ENCODE assay signal across 8 mouse cellular contexts in the genomic region with DNA sequence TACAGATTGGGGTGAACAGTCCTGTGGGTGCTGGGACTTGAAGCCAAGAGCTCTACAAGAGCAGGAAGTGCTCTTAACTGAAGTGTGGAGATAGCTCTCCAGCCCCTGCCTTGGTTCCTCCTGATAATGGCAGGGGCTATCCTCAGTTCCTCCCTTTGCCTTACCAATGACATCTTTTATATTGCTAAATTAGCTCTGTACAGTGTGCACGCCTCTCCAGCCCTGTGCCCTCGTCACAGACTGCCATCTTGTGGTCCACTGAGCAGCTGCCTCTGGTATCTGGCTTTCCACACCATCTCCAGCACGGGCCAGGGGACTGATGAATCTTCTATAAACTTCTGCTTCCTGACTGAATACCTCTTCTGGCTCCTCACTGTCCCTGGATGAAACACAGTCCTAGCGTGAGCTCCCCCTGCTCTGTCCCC. TPM values are rescaled to one million over a fixed set of nuclear protein-coding genes. Genes with fewer than 3 reads are reported as not detected.
DNase-seq lines count a peak whose midpoint lies in the region; ATAC-seq lines count a peak whose summit lies in the region.

No protein-coding gene starts in this region.

- 26% methylated on average over 4 of the region's 4 CpGs for WGBS in hindbrain, embryonic 16.5 days

- DNase-seq in spleen, adult 12 weeks (ENCODE audit: low spot score): peak; percentile 7
- DNase-seq in spleen, postnatal 14 days (ENCODE audit: low spot score in 2 of 2): no peak
- DNase-seq in cerebellum, postnatal 4 days (ENCODE audit: low spot score in 2 of 2): peak; percentile 41 to 48
- DNase-seq in gastrocnemius, adult 18-20 months (ENCODE audit: low spot score): peak; percentile 45
- peak; percentile 56 to 69 for DNase-seq in left cerebral cortex, postnatal 10 days (ENCODE audit: extremely low spot score in 1 of 2, low spot score in 2 of 2)
- DNase-seq in lung, postnatal 4 days: peak; percentile 68 to 75
- peak; percentile 28 to 43 for DNase-seq in right cerebral cortex, postnatal 36 days (ENCODE audit: low spot score in 2 of 2)

- H3K4me3 ChIP-seq in hindbrain, embryonic 16.5 days (ENCODE audit: low read length): no peak overlapping the region

- no peak overlapping the region for H3K27ac ChIP-seq in hindbrain, embryonic 16.5 days (ENCODE audit: low read depth, low read length)

- H3K36me3 ChIP-seq in hindbrain, embryonic 16.5 days (ENCODE audit: control insufficient read depth, insufficient read depth, low read length): no peaks in the 10 kb centered on the region

- intact Hi-C loops in left cerebral cortex, postnatal 10 days (cut with DNase I): loop anchor here (5.0 to 10.0 kb wide), 2 partner anchors 152 to 429 kb away; no protein-coding TSS in a partner anchor

- H3K9ac ChIP-seq in hindbrain, embryonic 16.5 days (ENCODE audit: low read depth, low read length): no peak overlapping the region

- H3K9me3 ChIP-seq in hindbrain, embryonic 16.5 days (ENCODE audit: control insufficient read depth, low read length): no peaks in the 10 kb centered on the region

- no peak overlapping the region for H3K4me2 ChIP-seq in hindbrain, embryonic 16.5 days (ENCODE audit: low read length)

- no peaks in the 10 kb centered on the region for H3K27me3 ChIP-seq in hindbrain, embryonic 16.5 days (replicated peaks; ENCODE audit: control insufficient read depth, insufficient read depth, low read length)

- peak; percentile 87 for ATAC-seq in hindbrain, embryonic 16.5 days

- H3K4me1 ChIP-seq in hindbrain, embryonic 16.5 days (ENCODE audit: control insufficient read depth, insufficient read depth, low read depth, low read length): peaks cover 5% of the 10 kb centered on the region

RNA-seq across cellular contexts. Expression of a gene that starts 8.4 kb away (rescaled TPM):
- total RNA-seq in gastrocnemius, adult 18-20 months (2021): under 1 TPM; 0.53 to 0.97 TPM
- polyA plus RNA-seq in hindbrain, embryonic 16.5 days (2015; fragmentation: Nextera tagmentation; extraction: Ambion mirVana): 2.5 and 3.0 TPM in 2 replicates
- 1 to 10 TPM; 2.6 to 2.7 TPM for total RNA-seq in left cerebral cortex, postnatal 10 days (2021)

RNA-seq across cellular contexts. Expression of a gene that starts 35.6 kb away (rescaled TPM):
- under 1 TPM; 0.73 to 0.97 TPM for total RNA-seq in gastrocnemius, adult 18-20 months (2021)
- polyA plus RNA-seq in hindbrain, embryonic 16.5 days (2015; fragmentation: Nextera tagmentation; extraction: Ambion mirVana): 9.3 and 10.6 TPM in 2 replicates
- total RNA-seq in left cerebral cortex, postnatal 10 days (2021): 10 to 100 TPM in 1 of 2 experiments, 1 to 10 TPM in 1; 8.5 to 10.8 TPM

Comparison
In these comparisons a context has a peak if more than half of its experiments do, and no peak if none do; other contexts are left out.
1. DNase-seq: peak in spleen, adult 12 weeks (single experiment), cerebellum, postnatal 4 days (2 of 2), gastrocnemius, adult 18-20 months (single experiment), left cerebral cortex, postnatal 10 days (2 of 2), lung, postnatal 4 days (2 of 2) and right cerebral cortex, postnatal 36 days (2 of 2); none in spleen, postnatal 14 days (0 of 2).
2. RNA of a gene that starts 35.6 kb away (total RNA-seq): 8.5 to 10.8 TPM in left cerebral cortex, postnatal 10 days; 0.73 to 0.97 TPM in gastrocnemius, adult 18-20 months; every median in the first group is over 4 times any median in the second.